Mouse (Mus musculus): ENCODE measurements at regions not wholly inside any gene's neighbourhood (a gene's known extent, or its start where the extent isn't known, plus 50 kb on each side); places are given as distances from the start of the nearest gene placed in this dataset.

DNA sequence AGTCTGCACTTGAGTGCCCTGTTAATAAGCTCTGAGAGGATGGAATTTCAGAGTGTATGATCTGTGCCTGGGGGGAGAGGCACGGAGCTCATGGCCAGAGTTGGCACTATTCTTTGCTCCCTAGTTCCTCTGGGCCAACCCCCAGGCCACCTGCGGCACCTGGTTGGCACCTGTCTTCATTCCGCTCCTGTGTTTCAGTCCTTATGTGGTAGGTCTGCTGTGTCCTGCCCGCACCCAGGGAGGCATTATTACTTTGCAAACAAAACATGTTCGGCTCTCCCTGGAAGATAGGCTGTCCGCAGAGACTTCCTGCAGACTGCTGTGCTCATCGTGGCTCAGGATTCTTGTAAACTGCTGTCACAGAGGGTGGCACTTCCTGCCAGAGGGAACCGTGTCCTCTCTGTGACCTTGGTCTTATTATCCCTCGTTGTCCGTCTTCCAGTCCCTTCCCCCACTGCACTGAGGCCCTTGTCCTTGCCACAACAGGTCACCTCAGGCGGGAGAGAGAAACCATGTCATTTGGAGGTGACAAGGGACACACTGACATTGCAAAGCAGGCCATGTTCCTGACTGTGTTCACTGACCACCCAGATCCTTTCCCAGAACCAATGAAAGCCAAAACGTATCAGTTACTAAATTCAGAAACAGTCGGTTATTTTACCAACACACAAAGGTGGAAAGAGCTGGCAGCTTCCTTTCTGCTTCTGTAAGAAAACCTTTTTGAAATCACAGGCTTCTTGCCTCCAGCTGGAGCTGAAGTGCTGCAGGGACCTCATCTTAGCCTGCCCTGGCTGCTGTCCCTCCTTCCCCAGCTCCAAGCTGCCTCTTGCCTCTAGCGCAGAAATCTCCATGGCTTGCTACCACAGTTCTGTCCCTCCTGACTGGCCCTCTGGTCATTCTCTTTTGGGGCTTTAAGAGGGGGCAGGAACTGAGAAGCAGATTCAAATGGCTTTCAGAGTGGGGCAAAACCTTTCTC is 777.0 kb upstream of the Car8 start:
- DNase-seq (ENCODE audit: low spot score) (peak; percentile 48), ATAC-seq (replicated peaks; ENCODE audit: low FRiP score) (no peak)
- no peaks in the 10 kb centered on the region for H3K9me3 ChIP-seq (ENCODE audit: control insufficient read depth, low read length)
- no peak overlapping the region for H3K27ac ChIP-seq (ENCODE audit: low read depth, low read length)
- no peak overlapping the region for H3K9ac ChIP-seq (ENCODE audit: low read length)
- no peaks in the 10 kb centered on the region for H3K27me3 ChIP-seq (ENCODE audit: control insufficient read depth, insufficient read depth, low read length)
- WGBS, result 30% methylated on average over 14 of the region's 14 CpGs
- no peak overlapping the region for H3K4me3 ChIP-seq (ENCODE audit: low read depth, low read length)
- H3K36me3 ChIP-seq (ENCODE audit: control insufficient read depth, insufficient read depth, low read length), result no peaks in the 10 kb centered on the region
- H3K4me2 ChIP-seq (ENCODE audit: low read depth, low read length, severe bottlenecking), result no peak overlapping the region
- peaks cover 14% of the 10 kb centered on the region for H3K4me1 ChIP-seq (replicated peaks; ENCODE audit: control insufficient read depth, insufficient read depth, low read length)

DNA sequence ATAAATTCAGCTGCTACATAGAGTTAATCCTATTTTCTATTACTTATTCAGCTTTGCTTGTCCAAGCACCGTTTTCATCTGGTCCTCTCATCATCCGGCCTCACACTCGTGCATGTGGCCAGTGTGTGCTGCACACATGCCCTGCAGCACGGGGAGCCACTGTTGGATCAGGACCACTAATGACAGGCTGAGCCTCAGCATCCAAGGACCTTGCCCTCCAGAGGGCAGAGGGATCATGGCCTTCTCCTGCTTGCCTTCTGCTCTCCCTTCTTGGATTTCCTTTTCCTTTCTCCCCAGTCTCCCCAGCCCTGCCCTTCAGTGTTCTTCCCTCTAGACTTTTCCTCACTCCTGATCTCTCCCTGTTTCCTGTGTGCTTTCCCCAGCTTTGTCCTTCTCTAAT is 776.1 kb upstream of the Car8 start:
- Histone ChIP-seq H3K27ac (ENCODE audit: low read depth, low read length) (no peak overlapping the region), H3K27me3 (ENCODE audit: control insufficient read depth, insufficient read depth, low read length) (no peaks in the 10 kb centered on the region)
- ATAC-seq (replicated peaks; ENCODE audit: low FRiP score), result no peak

DNA sequence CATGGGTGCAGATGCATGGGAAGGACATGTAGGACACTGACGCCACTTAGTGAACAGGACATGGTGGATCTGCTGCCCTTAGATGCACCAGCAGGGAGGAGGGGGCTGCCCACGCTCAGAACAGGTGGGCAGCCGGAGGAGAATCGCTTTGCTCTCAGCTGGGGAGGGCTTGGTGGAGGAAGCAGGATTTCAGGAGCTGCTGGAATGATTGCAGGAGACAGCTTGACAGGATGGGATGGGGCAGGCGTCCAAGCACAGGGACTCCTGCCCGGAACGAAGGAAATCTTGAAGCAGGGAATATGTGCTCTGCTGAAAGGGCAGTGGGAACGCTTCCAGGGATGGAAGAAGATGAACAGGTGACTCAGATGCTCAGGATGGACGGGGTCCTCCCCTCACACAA is 773.9 kb upstream of the Car8 start:
- H3K27ac ChIP-seq (ENCODE audit: low read depth, low read length), result no peak overlapping the region
- H3K27me3 ChIP-seq (ENCODE audit: control insufficient read depth, insufficient read depth, low read length), result no peaks in the 10 kb centered on the region
- no peak overlapping the region for H3K4me3 ChIP-seq (ENCODE audit: low read depth, low read length)
- WGBS, result 84% methylated on average over 9 of the region's 9 CpGs
- no peak for DNase-seq (ENCODE audit: low spot score)
- H3K4me2 ChIP-seq (ENCODE audit: low read depth, low read length, severe bottlenecking), result no peak overlapping the region
- no peaks in the 10 kb centered on the region for H3K9me3 ChIP-seq (ENCODE audit: control insufficient read depth, low read length)
- ATAC-seq (replicated peaks; ENCODE audit: low FRiP score), result no peak
- H3K9ac ChIP-seq (ENCODE audit: low read length), result no peak overlapping the region
- H3K4me1 ChIP-seq (replicated peaks; ENCODE audit: control insufficient read depth, insufficient read depth, low read length), result peaks cover 14% of the 10 kb centered on the region
- no peaks in the 10 kb centered on the region for H3K36me3 ChIP-seq (ENCODE audit: control insufficient read depth, insufficient read depth, low read length)

More for the DNA sequence above, 776.1 kb upstream of the Car8 start:
- no peak overlapping the region for H3K9ac ChIP-seq (ENCODE audit: low read length)
- no peaks in the 10 kb centered on the region for H3K9me3 ChIP-seq (ENCODE audit: control insufficient read depth, low read length)
- DNase-seq (ENCODE audit: low spot score), result peak; percentile 30
- no peak overlapping the region for H3K4me2 ChIP-seq (ENCODE audit: low read depth, low read length, severe bottlenecking)
- peaks cover 14% of the 10 kb centered on the region for H3K4me1 ChIP-seq (replicated peaks; ENCODE audit: control insufficient read depth, insufficient read depth, low read length)
- H3K36me3 ChIP-seq (ENCODE audit: control insufficient read depth, insufficient read depth, low read length), result no peaks in the 10 kb centered on the region
- 50% methylated on average over 4 of the region's 4 CpGs for WGBS
- no peak overlapping the region for H3K4me3 ChIP-seq (ENCODE audit: low read depth, low read length)

DNA sequence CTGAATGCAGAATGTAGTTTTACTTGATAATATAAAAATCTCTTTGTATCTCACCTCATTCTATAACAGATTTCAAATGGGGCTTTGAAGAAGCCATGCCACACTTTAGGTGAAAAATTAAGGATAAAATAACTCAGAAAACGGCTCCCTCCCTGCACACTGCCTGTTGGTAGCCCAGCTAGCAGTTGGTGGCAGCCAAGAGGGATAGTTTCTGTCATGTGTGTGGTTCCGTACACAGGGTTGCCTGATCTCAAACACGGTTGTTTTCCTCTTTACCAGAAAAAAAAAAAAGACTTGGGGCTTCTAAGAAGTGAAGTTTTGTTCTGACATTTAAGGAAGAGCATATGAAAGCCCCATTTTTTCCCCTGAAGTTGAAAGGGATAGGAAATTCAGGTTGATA is 773.1 kb upstream of the Car8 start:
- Histone ChIP-seq H3K4me2 (ENCODE audit: low read depth, low read length, severe bottlenecking) (no peak overlapping the region), H3K27me3 (ENCODE audit: control insufficient read depth, insufficient read depth, low read length) (no peaks in the 10 kb centered on the region), H3K36me3 (ENCODE audit: control insufficient read depth, insufficient read depth, low read length) (no peaks in the 10 kb centered on the region), H3K4me1 (replicated peaks; ENCODE audit: control insufficient read depth, insufficient read depth, low read length) (peaks cover 14% of the 10 kb centered on the region), H3K9ac (ENCODE audit: low read length) (no peak overlapping the region), H3K9me3 (ENCODE audit: control insufficient read depth, low read length) (no peaks in the 10 kb centered on the region), H3K27ac (ENCODE audit: low read depth, low read length) (no peak overlapping the region), H3K4me3 (ENCODE audit: low read depth, low read length) (no peak overlapping the region)
- WGBS, result 60% methylated on average over 3 of the region's 3 CpGs
- ATAC-seq (replicated peaks; ENCODE audit: low FRiP score) (no peak), DNase-seq (ENCODE audit: low spot score) (no peak)

DNA sequence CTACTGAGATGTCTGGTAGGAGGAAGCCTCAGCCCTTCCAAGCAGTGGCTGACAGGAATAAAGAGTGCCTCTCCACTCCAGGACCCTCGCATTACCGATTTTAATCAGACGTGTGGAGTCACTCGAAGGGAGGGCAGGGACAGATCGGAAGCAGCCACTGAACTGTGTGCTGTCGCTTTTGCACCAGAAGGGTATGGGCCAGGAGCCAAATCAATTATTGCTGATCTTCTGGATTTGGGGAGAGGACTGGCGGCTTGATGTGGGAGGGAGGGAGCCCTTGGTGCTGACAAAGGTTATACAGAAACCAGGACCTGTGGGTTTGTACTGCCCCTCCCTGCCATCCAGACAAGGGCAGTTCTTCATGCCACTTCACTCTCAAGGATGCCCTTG is 772.3 kb upstream of the Car8 start:
- ATAC-seq (replicated peaks; ENCODE audit: low FRiP score) (peak; percentile 59), DNase-seq (ENCODE audit: low spot score) (no peak)
- Histone ChIP-seq H3K27me3 (ENCODE audit: control insufficient read depth, insufficient read depth, low read length) (no peaks in the 10 kb centered on the region), H3K36me3 (ENCODE audit: control insufficient read depth, insufficient read depth, low read length) (no peaks in the 10 kb centered on the region), H3K4me3 (ENCODE audit: low read depth, low read length) (no peak overlapping the region), H3K4me1 (replicated peaks; ENCODE audit: control insufficient read depth, insufficient read depth, low read length) (peaks cover 13% of the 10 kb centered on the region), H3K9ac (ENCODE audit: low read length) (no peak overlapping the region), H3K9me3 (ENCODE audit: control insufficient read depth, low read length) (no peaks in the 10 kb centered on the region), H3K27ac (ENCODE audit: low read depth, low read length) (no peak overlapping the region; the same call in 1 of the 2 replicates), H3K4me2 (ENCODE audit: low read depth, low read length, severe bottlenecking) (no peak overlapping the region)
- 20% methylated on average over 7 of the region's 7 CpGs for WGBS

DNA sequence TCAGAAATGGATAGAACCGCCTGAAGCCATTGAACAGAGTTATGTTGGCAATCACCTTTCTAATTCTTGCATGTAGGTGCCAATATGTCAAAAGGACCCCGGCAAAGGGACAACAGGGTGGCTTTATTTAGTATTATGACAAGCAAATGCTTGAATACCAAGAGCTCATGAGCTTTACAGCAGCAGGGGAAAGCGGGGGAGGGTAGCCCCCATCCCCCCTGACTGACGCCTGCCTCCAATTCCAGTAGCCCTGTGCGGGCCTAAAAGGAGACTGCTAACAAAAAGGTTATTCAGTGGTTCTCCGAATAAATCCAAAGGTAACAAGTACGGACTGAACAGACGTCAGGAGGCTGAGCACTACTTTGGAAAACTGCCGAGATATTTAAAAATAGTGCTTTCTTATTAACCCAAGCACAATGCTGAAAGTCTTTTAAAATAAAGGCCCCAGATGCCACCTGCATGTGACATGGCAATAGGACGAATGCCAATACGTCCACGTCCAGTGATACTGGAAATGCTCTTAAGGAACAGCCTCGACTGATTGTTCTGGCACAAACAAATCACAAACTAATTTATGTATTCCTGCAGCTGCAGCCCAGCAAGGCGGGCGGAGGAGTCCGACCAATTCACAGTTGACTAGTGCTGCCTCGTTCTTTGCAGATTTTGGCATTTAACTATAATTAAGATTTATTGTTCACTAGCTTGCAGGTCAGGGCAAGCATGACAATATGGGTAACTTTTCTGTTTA is 771.7 kb upstream of the Car8 start:
- Histone ChIP-seq H3K4me3 (ENCODE audit: low read depth, low read length) (no peak overlapping the region), H3K27ac (ENCODE audit: low read depth, low read length) (no peak overlapping the region; the same call in 1 of the 2 replicates), H3K27me3 (ENCODE audit: control insufficient read depth, insufficient read depth, low read length) (no peaks in the 10 kb centered on the region), H3K36me3 (ENCODE audit: control insufficient read depth, insufficient read depth, low read length) (no peaks in the 10 kb centered on the region), H3K4me1 (replicated peaks; ENCODE audit: control insufficient read depth, insufficient read depth, low read length) (peaks cover 8% of the 10 kb centered on the region), H3K9me3 (ENCODE audit: control insufficient read depth, low read length) (no peaks in the 10 kb centered on the region), H3K9ac (ENCODE audit: low read length) (no peak overlapping the region), H3K4me2 (ENCODE audit: low read depth, low read length, severe bottlenecking) (no peak overlapping the region)
- no peak for DNase-seq (ENCODE audit: low spot score)
- 40% methylated on average over 17 of the region's 17 CpGs for WGBS
- ATAC-seq (replicated peaks; ENCODE audit: low FRiP score), result 0 out of 2 replicates have a peak, but pooled peaks have one; percentile 32

DNA sequence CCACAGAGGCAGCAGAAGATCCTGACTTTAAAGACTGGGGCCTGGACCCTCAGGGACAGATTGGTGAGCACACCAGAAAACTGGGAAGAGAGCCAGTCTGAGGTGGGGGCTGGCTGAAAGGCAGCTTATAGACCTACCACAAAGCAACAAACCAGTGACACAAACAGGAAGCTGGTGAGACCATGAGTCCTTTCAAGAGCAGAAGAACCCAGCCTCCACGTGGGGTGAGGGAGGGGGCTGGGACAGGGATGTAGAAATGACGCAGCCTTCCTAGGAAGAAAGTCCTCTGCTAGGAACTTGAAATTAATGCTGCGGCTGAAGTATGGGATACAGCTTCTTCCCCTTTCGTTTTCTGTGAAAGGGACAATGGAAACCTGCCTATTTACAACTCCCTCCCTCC is 770.8 kb upstream of the Car8 start:
- peaks cover 6% of the 10 kb centered on the region; the same call in 1 of the 2 replicates for H3K4me1 ChIP-seq (replicated peaks; ENCODE audit: control insufficient read depth, insufficient read depth, low read length)
- no peak overlapping the region for H3K4me3 ChIP-seq (ENCODE audit: low read depth, low read length)
- H3K9ac ChIP-seq (ENCODE audit: low read length), result no peak overlapping the region
- H3K27ac ChIP-seq (ENCODE audit: low read depth, low read length), result no peak overlapping the region
- no peaks in the 10 kb centered on the region for H3K36me3 ChIP-seq (ENCODE audit: control insufficient read depth, insufficient read depth, low read length)
- ATAC-seq (replicated peaks; ENCODE audit: low FRiP score), result no peak
- H3K9me3 ChIP-seq (ENCODE audit: control insufficient read depth, low read length), result no peaks in the 10 kb centered on the region
- DNase-seq (ENCODE audit: low spot score), result no peak
- no peak overlapping the region for H3K4me2 ChIP-seq (ENCODE audit: low read depth, low read length, severe bottlenecking)
- 57% methylated on average over 4 of the region's 4 CpGs for WGBS
- no peaks in the 10 kb centered on the region for H3K27me3 ChIP-seq (ENCODE audit: control insufficient read depth, insufficient read depth, low read length)

DNA sequence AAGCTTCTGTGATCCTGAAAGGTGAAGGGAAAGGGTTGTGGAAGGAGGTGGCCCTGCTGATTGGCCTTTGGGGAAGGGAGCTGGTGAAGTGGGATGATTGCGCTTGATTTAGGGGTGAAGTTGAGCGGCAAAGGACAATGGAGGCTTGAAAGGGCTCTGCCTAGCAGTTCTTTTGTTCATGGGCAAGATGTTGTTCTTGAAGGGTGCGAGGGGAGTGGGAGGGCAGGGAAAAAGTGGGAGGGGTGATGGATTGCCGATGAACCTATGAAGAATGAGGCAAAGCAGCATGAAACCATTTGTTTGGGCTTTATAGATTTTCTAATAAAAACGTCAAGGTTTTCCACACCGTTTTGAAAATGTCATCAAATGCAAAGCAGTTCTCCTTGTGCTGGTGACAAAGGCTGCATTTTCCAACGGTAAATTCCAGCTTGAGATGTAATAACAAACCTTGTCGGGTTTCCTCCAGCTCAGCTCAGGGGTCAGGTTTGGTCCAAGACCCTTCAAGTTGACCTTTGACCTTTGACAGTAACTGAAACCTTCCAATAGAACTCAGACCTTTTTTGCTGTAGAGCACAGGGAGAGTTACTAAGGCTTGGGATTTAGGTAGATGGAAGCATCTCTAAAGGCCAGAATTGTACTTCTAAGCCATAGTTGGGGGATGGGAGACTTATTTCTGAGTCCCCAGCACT is 767.2 kb upstream of the Car8 start:
- WGBS, result 9% methylated on average over 8 of the region's 8 CpGs
- no peaks in the 10 kb centered on the region for H3K27me3 ChIP-seq (ENCODE audit: control insufficient read depth, insufficient read depth, low read length)
- no peak overlapping the region for H3K27ac ChIP-seq (ENCODE audit: low read depth, low read length)
- H3K4me2 ChIP-seq (ENCODE audit: low read depth, low read length, severe bottlenecking), result no peak overlapping the region
- no peak overlapping the region for H3K9ac ChIP-seq (ENCODE audit: low read length)
- no peak for ATAC-seq (replicated peaks; ENCODE audit: low FRiP score)
- DNase-seq (ENCODE audit: low spot score), result no peak
- H3K36me3 ChIP-seq (ENCODE audit: control insufficient read depth, insufficient read depth, low read length), result no peaks in the 10 kb centered on the region
- no peak overlapping the region for H3K4me3 ChIP-seq (ENCODE audit: low read depth, low read length)
- H3K9me3 ChIP-seq (ENCODE audit: control insufficient read depth, low read length), result no peaks in the 10 kb centered on the region
- peaks cover 5% of the 10 kb centered on the region; the same call in 1 of the 2 replicates for H3K4me1 ChIP-seq (replicated peaks; ENCODE audit: control insufficient read depth, insufficient read depth, low read length)
